Mouse (Mus musculus): ENCODE measurements around the gene Gm20388. TPM values are rescaled to one million over a fixed set of nuclear protein-coding genes. Genes with fewer than 3 reads are reported as not detected.

Gm20388 gene
- polyA plus RNA-seq, 1 experiment = 18.7 TPM

DNA sequence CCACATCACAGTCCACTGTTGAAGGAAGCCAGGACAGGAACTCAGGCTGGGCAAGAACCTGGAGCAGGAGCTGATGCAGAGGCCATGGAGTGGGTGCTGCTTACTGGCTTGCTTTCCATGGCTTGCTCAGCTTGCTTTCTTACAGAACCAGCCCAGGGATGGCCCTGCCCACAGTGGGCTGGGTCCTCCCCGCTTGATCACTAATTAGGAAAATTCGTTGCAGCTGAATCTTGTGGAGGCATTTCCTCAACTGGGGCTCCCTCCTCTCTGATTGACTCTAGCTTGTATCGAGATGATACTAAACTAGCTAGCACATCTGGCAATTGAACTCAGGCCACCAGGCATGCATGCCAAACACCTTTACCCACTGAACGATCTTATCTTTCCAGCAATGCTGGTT is 4128.7 kb downstream of the Gm20388 start:
- H3K4me1 ChIP-seq (ENCODE audit: control insufficient read depth, insufficient read depth, low read length) = no peaks in the 10 kb centered on the region
- TF ChIP-seq CTCF (IDR thresholded peaks at IDR 0.05; ENCODE audit: borderline replicate concordance, insufficient read depth, low read depth, low read length) = no peak
- TF ChIP-seq POLR2A (IDR thresholded peaks at IDR 0.05; ENCODE audit: borderline replicate concordance, insufficient read depth, low read length) = no peak
- WGBS = 81% methylated on average over 4 of the region's 4 CpGs
- H3K4me3 ChIP-seq (replicated peaks; ENCODE audit: insufficient read depth, low read depth, low read length) = no peak overlapping the region
- no peak for DNase-seq
- no peak overlapping the region for H3K27ac ChIP-seq (ENCODE audit: insufficient read depth, low read length)
- no peaks in the 10 kb centered on the region for H3K27me3 ChIP-seq (ENCODE audit: control insufficient read depth, insufficient read depth, low read length)

GRCm38 (mm10) chr8:124042201-124042600 is 4131.6 kb downstream of the Gm20388 start:
- no peak overlapping the region for H3K4me3 ChIP-seq (replicated peaks; ENCODE audit: insufficient read depth, low read depth, low read length)
- TF ChIP-seq CTCF (IDR thresholded peaks at IDR 0.05; ENCODE audit: borderline replicate concordance, insufficient read depth, low read depth, low read length) = no peak
- no peaks in the 10 kb centered on the region for H3K27me3 ChIP-seq (ENCODE audit: control insufficient read depth, insufficient read depth, low read length)
- no peaks in the 10 kb centered on the region for H3K4me1 ChIP-seq (ENCODE audit: control insufficient read depth, insufficient read depth, low read length)
- no peak overlapping the region for H3K27ac ChIP-seq (ENCODE audit: insufficient read depth, low read length)
- WGBS = 69% methylated on average over 1 of the region's 1 CpGs
- no peak for DNase-seq

DNA sequence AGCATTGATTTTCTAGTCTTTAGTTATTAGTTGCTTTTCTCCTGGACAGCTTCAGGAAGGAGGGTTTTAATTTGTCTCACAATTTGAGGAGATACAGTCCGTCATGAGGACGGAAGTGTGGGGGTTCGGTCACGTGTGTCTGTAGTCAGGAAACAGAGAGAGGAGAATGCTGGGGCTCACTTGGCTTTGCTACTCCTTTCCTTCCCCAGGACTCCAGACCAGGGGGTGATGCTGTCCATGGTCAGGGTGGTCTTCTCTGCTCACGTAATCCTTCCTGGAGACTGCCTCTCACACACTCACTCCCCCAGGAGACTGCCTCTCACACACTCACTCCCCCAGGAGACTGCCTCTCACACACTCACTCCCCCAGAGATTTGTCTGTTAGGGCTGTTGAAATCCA is 4133.8 kb downstream of the Gm20388 start:
- 94% methylated on average over 5 of the region's 5 CpGs for WGBS
- Histone ChIP-seq H3K4me3 (replicated peaks; ENCODE audit: insufficient read depth, low read depth, low read length) (no peak overlapping the region), H3K27ac (ENCODE audit: insufficient read depth, low read length) (no peak overlapping the region), H3K4me1 (ENCODE audit: control insufficient read depth, insufficient read depth, low read length) (no peaks in the 10 kb centered on the region), H3K27me3 (ENCODE audit: control insufficient read depth, insufficient read depth, low read length) (no peaks in the 10 kb centered on the region)
- no peak for TF ChIP-seq POLR2A (IDR thresholded peaks at IDR 0.05; ENCODE audit: borderline replicate concordance, insufficient read depth, low read length)
- TF ChIP-seq CTCF (IDR thresholded peaks at IDR 0.05; ENCODE audit: borderline replicate concordance, insufficient read depth, low read depth, low read length) = no peak
- no peak for DNase-seq

- Histone ChIP-seq H3K4me3 (replicated peaks; ENCODE audit: insufficient read depth, low read depth, low read length) (no peak overlapping the region), H3K27me3 (ENCODE audit: control insufficient read depth, insufficient read depth, low read length) (no peaks in the 10 kb centered on the region), H3K4me1 (ENCODE audit: control insufficient read depth, insufficient read depth, low read length) (no peaks in the 10 kb centered on the region), H3K27ac (ENCODE audit: insufficient read depth, low read length) (no peak overlapping the region)
- no peak for TF ChIP-seq POLR2A (IDR thresholded peaks at IDR 0.05; ENCODE audit: borderline replicate concordance, insufficient read depth, low read length)
- TF ChIP-seq CTCF (IDR thresholded peaks at IDR 0.05; ENCODE audit: borderline replicate concordance, insufficient read depth, low read depth, low read length) = no peak
- 96% methylated on average over 12 of the region's 12 CpGs for WGBS
- DNase-seq = no peak
Measured at GRCm38 (mm10) chr8:124044931-124045330, 4134.3 kb downstream of the Gm20388 start.

DNA sequence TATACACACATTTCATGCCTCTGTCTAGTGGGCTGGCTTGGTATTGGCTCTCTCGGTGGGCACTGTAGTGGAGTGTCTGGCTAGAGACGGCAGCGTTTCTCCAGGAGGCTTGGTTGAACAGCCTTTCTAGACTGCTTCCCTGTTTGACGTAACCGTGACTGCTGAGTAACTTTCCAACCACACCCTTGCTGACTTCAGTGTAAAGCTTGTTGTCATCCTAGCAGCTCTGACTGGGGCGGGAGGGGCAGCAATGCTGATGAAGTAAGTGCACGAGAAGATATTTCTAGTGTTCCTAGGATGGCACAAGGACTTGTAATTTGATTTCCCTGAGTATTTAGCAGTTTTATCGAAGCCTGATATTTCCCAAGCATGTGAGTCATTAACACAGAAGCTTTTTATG is 4135.2 kb downstream of the Gm20388 start:
- Histone ChIP-seq H3K27me3 (ENCODE audit: control insufficient read depth, insufficient read depth, low read length) (no peaks in the 10 kb centered on the region), H3K4me1 (ENCODE audit: control insufficient read depth, insufficient read depth, low read length) (no peaks in the 10 kb centered on the region), H3K4me3 (replicated peaks; ENCODE audit: insufficient read depth, low read depth, low read length) (no peak overlapping the region), H3K27ac (ENCODE audit: insufficient read depth, low read length) (no peak overlapping the region)
- WGBS = 84% methylated on average over 8 of the region's 8 CpGs
- DNase-seq = no peak
- TF ChIP-seq POLR2A (IDR thresholded peaks at IDR 0.05; ENCODE audit: borderline replicate concordance, insufficient read depth, low read length) (no peak), CTCF (IDR thresholded peaks at IDR 0.05; ENCODE audit: borderline replicate concordance, insufficient read depth, low read depth, low read length) (no peak)

- H3K27me3 ChIP-seq (ENCODE audit: control insufficient read depth, insufficient read depth, low read length) = no peaks in the 10 kb centered on the region
- peak; percentile 61 to 81 for DNase-seq
- TF ChIP-seq CTCF (IDR thresholded peaks at IDR 0.05; ENCODE audit: borderline replicate concordance, insufficient read depth, low read depth, low read length) = peak; percentile 100
- TF ChIP-seq POLR2A (IDR thresholded peaks at IDR 0.05; ENCODE audit: borderline replicate concordance, insufficient read depth, low read length) = no peak
- 9% methylated on average over 3 of the region's 3 CpGs for WGBS
- H3K4me1 ChIP-seq (ENCODE audit: control insufficient read depth, insufficient read depth, low read length) = no peaks in the 10 kb centered on the region
- H3K27ac ChIP-seq (ENCODE audit: insufficient read depth, low read length) = no peak overlapping the region
- no peak overlapping the region for H3K4me3 ChIP-seq (replicated peaks; ENCODE audit: insufficient read depth, low read depth, low read length)
Measured at GRCm38 (mm10) chr8:124052110-124052509, 4141.5 kb downstream of the Gm20388 start.

DNA sequence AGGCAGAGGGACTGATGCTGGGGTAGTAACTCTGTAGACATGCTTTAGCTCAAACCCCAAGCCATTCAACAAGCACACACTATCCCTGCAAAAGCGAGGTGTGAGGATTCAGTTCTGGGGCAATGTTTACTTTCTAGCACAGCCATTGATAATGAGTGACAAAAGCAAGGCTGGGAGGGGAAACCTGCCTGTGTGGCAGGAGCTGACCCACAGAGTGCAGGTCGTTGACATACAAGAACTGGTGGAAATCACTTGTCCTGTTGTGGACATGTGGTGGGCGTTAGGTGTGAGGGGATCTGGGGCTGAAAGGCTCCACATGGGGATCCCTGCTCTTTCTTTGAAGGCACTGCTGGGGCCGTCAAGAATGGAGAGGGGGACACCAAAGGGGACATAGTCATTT is 4141.9 kb downstream of the Gm20388 start:
- no peak for DNase-seq
- TF ChIP-seq POLR2A (IDR thresholded peaks at IDR 0.05; ENCODE audit: borderline replicate concordance, insufficient read depth, low read length) = no peak
- no peak for TF ChIP-seq CTCF (IDR thresholded peaks at IDR 0.05; ENCODE audit: borderline replicate concordance, insufficient read depth, low read depth, low read length)
- Histone ChIP-seq H3K4me3 (replicated peaks; ENCODE audit: insufficient read depth, low read depth, low read length) (no peak overlapping the region), H3K4me1 (ENCODE audit: control insufficient read depth, insufficient read depth, low read length) (no peaks in the 10 kb centered on the region), H3K27ac (ENCODE audit: insufficient read depth, low read length) (no peak overlapping the region), H3K27me3 (ENCODE audit: control insufficient read depth, insufficient read depth, low read length) (no peaks in the 10 kb centered on the region)
- WGBS = 76% methylated on average over 4 of the region's 4 CpGs

DNA sequence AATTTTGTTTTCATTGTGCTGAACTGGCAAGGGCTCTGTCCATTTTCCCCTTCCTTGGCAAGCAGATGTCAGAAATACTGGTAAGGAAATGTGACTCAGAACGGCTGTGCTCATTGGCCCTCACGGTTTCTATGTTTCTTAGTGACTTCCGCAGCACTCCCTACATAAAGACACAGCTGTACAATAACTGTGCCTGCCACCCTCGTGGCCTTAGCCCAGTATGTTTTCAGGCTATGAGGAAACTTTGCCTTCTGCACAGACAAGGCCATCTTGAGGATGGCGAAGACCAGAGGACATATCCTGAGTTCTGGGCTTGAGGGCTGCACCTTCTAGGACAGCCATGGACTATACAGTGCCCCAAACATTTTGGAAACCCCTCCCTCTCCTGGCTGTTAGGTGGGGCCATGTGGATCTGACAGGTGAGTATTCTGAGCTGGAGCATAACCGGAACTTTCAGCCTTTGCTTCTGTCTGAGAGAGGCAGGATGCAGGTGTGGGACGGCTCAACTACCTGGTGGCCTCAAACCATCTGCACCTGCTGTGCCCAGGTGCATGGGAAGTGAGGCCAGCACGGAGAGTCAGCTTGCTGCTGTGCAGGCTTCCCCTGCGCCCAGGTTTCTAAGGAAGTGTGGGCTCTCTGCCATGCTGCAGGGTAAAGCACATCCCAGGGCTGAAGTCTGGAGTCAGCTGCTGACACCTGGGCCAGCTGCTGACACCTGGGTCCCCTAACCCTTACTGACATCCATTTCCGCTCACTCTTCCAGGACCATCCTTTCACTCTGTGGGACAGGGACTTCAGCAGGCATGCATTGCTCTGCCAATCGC is 4146.4 kb downstream of the Gm20388 start:
- H3K4me1 ChIP-seq (ENCODE audit: control insufficient read depth, insufficient read depth, low read length) = no peaks in the 10 kb centered on the region
- no peak overlapping the region for H3K27ac ChIP-seq (ENCODE audit: insufficient read depth, low read length)
- no peak for DNase-seq
- H3K27me3 ChIP-seq (ENCODE audit: control insufficient read depth, insufficient read depth, low read length) = no peaks in the 10 kb centered on the region
- 76% methylated on average over 11 of the region's 11 CpGs for WGBS
- no peak for TF ChIP-seq CTCF (IDR thresholded peaks at IDR 0.05; ENCODE audit: borderline replicate concordance, insufficient read depth, low read depth, low read length)
- TF ChIP-seq POLR2A (IDR thresholded peaks at IDR 0.05; ENCODE audit: borderline replicate concordance, insufficient read depth, low read length) = no peak
- H3K4me3 ChIP-seq (replicated peaks; ENCODE audit: insufficient read depth, low read depth, low read length) = no peak overlapping the region
